Mouse (Mus musculus) hindbrain, embryonic 14.5 days (tissue): Measurements from ENCODE around the gene Sub1. TPM values are rescaled to one million over a fixed set of nuclear protein-coding genes. Genes with fewer than 3 reads are reported as not detected.
A peak's percentile ranks its signal among the peaks of the same experiment; 100 is the strongest.

ENCODE experiments used
- ATAC-seq: fragments of 200-750 bp; cut with Nextera tagmentation; 2 replicates; pipeline ENCODE4 v1.8.0; 2017; ENCODE audit warnings: moderate number of reproducible peaks, mild to moderate bottlenecking, moderate TSS enrichment, moderate library complexity; ENCODE audit not compliant: low FRiP score
- DNase-seq: peaks from one replicate; pipeline ENCODE4 v3.0.0-alpha.2; 2015; ENCODE audit warnings: low spot score
- H3K27ac ChIP-seq: fragments of 300-500 bp; sonication (generic); 2 replicates; pipeline ENCODE4 v1.5.1; 2014; ENCODE audit warnings: mild to moderate bottlenecking, moderate library complexity
- H3K27me3 ChIP-seq: fragments of 300-500 bp; sonication (generic); 2 replicates; pipeline ENCODE4 v1.6.1; 2014; ENCODE audit warnings: mild to moderate bottlenecking, low read length, mixed read lengths; ENCODE audit not compliant: control insufficient read depth, insufficient read depth
- H3K36me3 ChIP-seq: fragments of 300-500 bp; sonication (generic); replicated peaks from 2 replicates; pipeline ENCODE4 v1.6.1; 2014; ENCODE audit not compliant: control insufficient read depth, insufficient read depth
- H3K4me1 ChIP-seq: fragments of 300-500 bp; sonication (generic); replicated peaks from 2 replicates; pipeline ENCODE4 v1.6.1; 2014; ENCODE audit warnings: antibody characterized with exemption, low read length, mixed read lengths; ENCODE audit not compliant: control insufficient read depth, insufficient read depth
- H3K4me2 ChIP-seq: fragments of 300-500 bp; sonication (generic); replicated peaks from 2 replicates; pipeline ENCODE4 v1.6.1; 2014; ENCODE audit warnings: mild to moderate bottlenecking, moderate library complexity
- H3K4me3 ChIP-seq: fragments of 300-500 bp; sonication (generic); replicated peaks from 2 replicates; pipeline ENCODE4 v1.5.1; 2014; ENCODE audit warnings: mild to moderate bottlenecking, low read length
- H3K9ac ChIP-seq: fragments of 300-500 bp; sonication (generic); 2 replicates; pipeline ENCODE4 v1.6.1; 2014
- H3K9me3 ChIP-seq: fragments of 300-500 bp; sonication (generic); 2 replicates; pipeline ENCODE4 v1.6.1; 2016; ENCODE audit warnings: low read length; ENCODE audit not compliant: control insufficient read depth
- WGBS: fragments of 180-500 bp; shearing (Covaris S2); extraction: QIAGEN DNeasy Blood & Tissue Kit; methylation state at CpG from one replicate; pipeline ENCODE4 v1.1.7; 2014; 5-methylcytosine and 5-hydroxymethylcytosine counted together
- polyA plus RNA-seq: library from polyadenylated mRNA; unstranded; fragments of >200 nt; fragmentation: Nextera tagmentation; extraction: Ambion mirVana; gene quantifications from 2 replicates; pipeline ENCODE4 v1.2.1, GENCODE M21; 2014

Sub1 gene
- polyA plus RNA-seq, 1 experiment from 2014 or later = 562 TPM

- no peak for DNase-seq
Observed at GRCm38 (mm10) chr15:12017700-12018427, 21.1 kb upstream of the Sub1 start.

GRCm38 (mm10) chr15:12014197-12014905 is 17.6 kb upstream of the Sub1 start:
- H3K27me3 ChIP-seq = no peaks in the 10 kb centered on the region
- ATAC-seq (no peak), DNase-seq (no peak)
- WGBS = 74% methylated on average over 5 of the region's 5 CpGs
- H3K36me3 ChIP-seq = no peaks in the 10 kb centered on the region
- no peak overlapping the region for H3K4me3 ChIP-seq
- no peaks in the 10 kb centered on the region for H3K4me1 ChIP-seq
- no peaks in the 10 kb centered on the region for H3K9me3 ChIP-seq
- no peak overlapping the region for H3K9ac ChIP-seq
- no peak overlapping the region for H3K27ac ChIP-seq
- no peak overlapping the region for H3K4me2 ChIP-seq

More at GRCm38 (mm10) chr15:12017700-12018427, 21.1 kb upstream of the Sub1 start:
- H3K9me3 ChIP-seq = no peaks in the 10 kb centered on the region
- H3K27me3 ChIP-seq = no peaks in the 10 kb centered on the region
- no peak overlapping the region for H3K9ac ChIP-seq
- H3K4me1 ChIP-seq = no peaks in the 10 kb centered on the region
- no peak overlapping the region for H3K4me3 ChIP-seq
- no peaks in the 10 kb centered on the region for H3K36me3 ChIP-seq
- WGBS = 46% methylated on average over 12 of the region's 13 CpGs
- H3K4me2 ChIP-seq = 0 out of 2 replicates have a peak overlapping the region, but pooled peaks have one; percentile 9
- H3K27ac ChIP-seq = no peak overlapping the region
- peak; percentile 24; the same call in 1 of the 2 replicates for ATAC-seq

DNA sequence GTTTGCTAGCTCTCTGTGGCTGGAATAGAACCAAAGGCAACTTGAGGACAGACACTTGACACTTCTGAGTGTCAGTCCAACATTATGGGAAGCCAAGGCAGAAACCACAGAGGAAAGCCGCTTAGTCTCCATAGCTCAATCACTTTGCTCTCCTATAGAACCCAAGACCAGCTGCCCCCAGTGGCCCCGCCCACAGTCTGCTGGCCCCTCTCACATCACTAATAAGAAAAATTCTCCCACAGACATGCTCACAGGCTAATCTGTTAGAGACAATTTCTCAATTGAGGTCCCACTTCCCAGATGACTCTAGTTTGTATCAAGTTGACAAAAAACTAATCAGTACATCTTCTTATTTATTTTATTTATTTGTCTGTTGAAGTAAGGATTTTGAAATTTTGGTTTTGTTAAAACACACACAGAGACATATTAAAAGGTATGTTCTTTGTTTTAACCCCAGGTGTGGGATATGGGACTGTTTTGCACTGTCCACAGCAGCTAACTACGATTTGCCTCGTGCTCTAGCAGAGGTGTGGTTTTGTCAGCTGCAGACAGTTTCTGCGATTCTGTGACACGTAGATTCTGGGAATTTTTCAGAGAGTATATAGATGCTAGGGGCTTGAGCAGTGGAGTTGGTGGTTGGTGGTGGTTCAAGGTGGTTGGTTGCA is 16.9 kb upstream of the Sub1 start:
- Histone ChIP-seq H3K27ac (no peak overlapping the region), H3K4me2 (no peak overlapping the region), H3K4me1 (no peaks in the 10 kb centered on the region), H3K27me3 (no peaks in the 10 kb centered on the region), H3K9ac (no peak overlapping the region), H3K4me3 (no peak overlapping the region), H3K36me3 (no peaks in the 10 kb centered on the region), H3K9me3 (no peaks in the 10 kb centered on the region)
- no peak for ATAC-seq
- DNase-seq = no peak
- 79% methylated on average over 6 of the region's 6 CpGs for WGBS

GRCm38 (mm10) chr15:12010602-12011044 is 13.8 kb upstream of the Sub1 start:
- Histone ChIP-seq H3K4me2 (peak overlapping the region; percentile 25), H3K4me3 (peak overlapping the region; percentile 6; the same call in 1 of the 2 replicates), H3K27me3 (no peaks in the 10 kb centered on the region), H3K27ac (no peak overlapping the region), H3K4me1 (no peaks in the 10 kb centered on the region), H3K9ac (no peak overlapping the region), H3K9me3 (no peaks in the 10 kb centered on the region), H3K36me3 (no peaks in the 10 kb centered on the region)
- no peak for ATAC-seq
- 53% methylated on average over 18 of the region's 18 CpGs for WGBS
- no peak for DNase-seq

DNA sequence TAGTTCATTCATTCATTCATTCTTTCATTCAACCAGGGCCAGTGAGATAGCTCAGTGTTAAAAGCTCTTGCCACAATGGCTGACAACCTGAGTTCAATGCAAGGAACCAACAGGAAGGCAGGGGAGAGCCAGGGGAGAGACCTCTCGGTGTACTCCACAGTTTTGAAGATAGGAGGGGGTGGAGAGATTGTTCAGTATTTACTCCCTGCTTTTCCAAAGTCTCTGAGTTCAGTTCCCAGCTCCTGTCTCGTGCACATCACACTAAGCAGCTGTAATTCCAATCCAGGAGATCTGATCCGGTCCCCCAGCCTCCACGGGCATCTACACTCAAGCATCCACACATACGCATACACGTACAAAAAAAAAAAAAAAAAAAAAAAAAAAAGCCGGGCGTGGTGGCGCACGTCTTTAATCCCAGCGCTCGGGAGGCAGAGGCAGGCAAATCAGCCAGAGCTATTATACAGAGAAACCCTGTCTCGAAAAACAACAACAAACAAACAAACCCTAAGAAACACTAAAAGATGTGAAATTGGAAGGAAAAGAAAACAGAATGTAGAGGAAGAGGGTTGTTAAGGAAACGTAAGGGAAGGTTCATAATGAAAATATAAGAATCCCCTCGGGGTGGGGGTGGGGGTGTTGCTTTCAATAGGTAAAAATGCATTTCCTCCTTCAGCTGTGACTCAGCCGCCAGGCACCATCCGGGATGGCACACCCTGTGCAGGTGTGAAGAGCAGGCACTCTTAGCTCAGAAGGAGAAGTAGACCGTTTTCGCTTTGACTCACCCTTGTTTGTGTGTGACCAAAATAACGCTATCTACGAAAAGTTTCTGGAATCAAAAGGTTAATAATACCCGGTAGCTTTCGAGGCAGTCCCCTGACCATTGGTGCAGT is 13.2 kb upstream of the Sub1 start:
- no peak for ATAC-seq
- WGBS = 76% methylated on average over 23 of the region's 23 CpGs
- H3K4me1 ChIP-seq = no peaks in the 10 kb centered on the region

GRCm38 (mm10) chr15:12008894-12009293 is 12.1 kb upstream of the Sub1 start:
- no peaks in the 10 kb centered on the region for H3K36me3 ChIP-seq
- no peak for ATAC-seq
- no peak overlapping the region for H3K4me3 ChIP-seq
- H3K4me1 ChIP-seq = no peaks in the 10 kb centered on the region
- no peak overlapping the region for H3K27ac ChIP-seq
- no peaks in the 10 kb centered on the region for H3K27me3 ChIP-seq
- 96% methylated on average over 5 of the region's 5 CpGs for WGBS
- H3K9me3 ChIP-seq = no peaks in the 10 kb centered on the region
- H3K9ac ChIP-seq = no peak overlapping the region
- no peak overlapping the region for H3K4me2 ChIP-seq
- DNase-seq = no peak

More for the DNA sequence above, 13.2 kb upstream of the Sub1 start:
- Histone ChIP-seq H3K36me3 (no peaks in the 10 kb centered on the region), H3K4me3 (peak overlapping the region; percentile 6; the same call in 1 of the 2 replicates), H3K9ac (no peak overlapping the region), H3K4me2 (peak overlapping the region; percentile 25), H3K27me3 (no peaks in the 10 kb centered on the region), H3K27ac (no peak overlapping the region), H3K9me3 (no peaks in the 10 kb centered on the region)
- DNase-seq = no peak

DNA sequence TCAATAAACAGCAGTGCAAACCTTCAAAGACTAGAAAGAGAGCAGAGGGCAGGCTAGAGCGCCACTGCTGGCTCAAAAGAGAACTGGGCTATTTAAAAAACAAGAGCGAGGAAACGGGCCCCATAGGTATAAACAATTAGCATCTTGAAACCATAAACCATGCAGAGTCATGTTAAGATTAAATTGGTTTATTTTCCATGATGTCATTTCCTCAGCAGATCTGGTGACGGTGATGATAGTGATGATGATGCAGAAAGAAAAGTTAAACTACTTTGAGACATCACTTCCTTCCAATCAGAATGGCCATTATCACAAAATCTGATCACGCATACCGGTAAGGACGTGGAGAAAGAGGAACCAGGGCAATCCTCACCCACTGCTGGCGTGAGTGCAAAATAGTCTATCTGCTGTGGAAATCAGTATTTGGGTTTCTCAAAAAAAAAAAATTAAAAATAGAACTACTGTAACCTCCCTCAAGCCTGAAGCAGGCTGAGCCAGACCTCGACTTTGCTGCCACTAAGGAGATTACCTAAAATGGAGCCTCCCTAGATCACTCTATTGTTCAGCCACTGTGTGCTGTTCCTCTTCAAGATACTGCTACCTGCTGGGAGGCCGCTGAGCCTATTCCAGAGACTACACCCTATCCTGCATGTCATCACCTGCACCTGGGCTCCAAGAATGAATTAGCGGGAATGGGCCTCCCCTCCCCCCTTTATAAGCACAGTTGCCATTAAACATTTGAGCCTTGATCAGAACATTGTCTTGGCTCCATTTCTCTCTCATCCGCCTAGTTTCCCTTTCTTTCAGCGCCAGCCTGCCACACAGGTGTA is 11.4 kb upstream of the Sub1 start:
- Histone ChIP-seq H3K4me1 (no peaks in the 10 kb centered on the region), H3K4me3 (no peak overlapping the region), H3K4me2 (no peak overlapping the region), H3K9me3 (no peaks in the 10 kb centered on the region), H3K27ac (no peak overlapping the region), H3K36me3 (no peaks in the 10 kb centered on the region), H3K9ac (no peak overlapping the region), H3K27me3 (no peaks in the 10 kb centered on the region)
- DNase-seq (no peak), ATAC-seq (no peak)
- 70% methylated on average over 13 of the region's 13 CpGs for WGBS

GRCm38 (mm10) chr15:12007421-12007820 is 10.6 kb upstream of the Sub1 start:
- Histone ChIP-seq H3K4me3 (no peak overlapping the region), H3K9ac (no peak overlapping the region), H3K9me3 (no peaks in the 10 kb centered on the region), H3K4me1 (no peaks in the 10 kb centered on the region), H3K27me3 (no peaks in the 10 kb centered on the region), H3K4me2 (no peak overlapping the region), H3K27ac (no peak overlapping the region), H3K36me3 (no peaks in the 10 kb centered on the region)
- DNase-seq (no peak), ATAC-seq (no peak)
- 81% methylated on average over 7 of the region's 7 CpGs for WGBS
